Mouse (Mus musculus) forebrain, postnatal 0 days (tissue): ENCODE measurements around the gene Lrrc29. TPM values are rescaled to one million over a fixed set of nuclear protein-coding genes. Genes with fewer than 3 reads are reported as not detected.

ENCODE experiments used
- ATAC-seq: fragments of 200-750 bp; cut with Nextera tagmentation; 2 replicates; pipeline ENCODE4 v1.8.0; 2017; ENCODE audit warnings: mild to moderate bottlenecking, moderate library complexity
- DNase-seq: peaks from one replicate; pipeline ENCODE4 v3.0.0-alpha.2; 2015
- H3K27ac ChIP-seq: fragments of 300-500 bp; sonication (generic); 2 replicates; pipeline ENCODE4 v1.5.1; 2014; ENCODE audit warnings: low read depth, mild to moderate bottlenecking, antibody characterized with exemption, low read length, moderate library complexity, mixed read lengths
- H3K27me3 ChIP-seq: fragments of 300-500 bp; sonication (generic); 2 replicates; pipeline ENCODE4 v1.6.1; 2014; ENCODE audit warnings: mild to moderate bottlenecking, low read length, mixed read lengths; ENCODE audit not compliant: insufficient read depth
- H3K36me3 ChIP-seq: fragments of 300-500 bp; sonication (generic); 2 replicates; pipeline ENCODE4 v1.6.1; 2014; ENCODE audit warnings: mild to moderate bottlenecking, moderate library complexity; ENCODE audit not compliant: insufficient read depth
- H3K4me1 ChIP-seq: fragments of 300-500 bp; sonication (generic); 2 replicates; pipeline ENCODE4 v1.6.1; 2014; ENCODE audit warnings: antibody characterized with exemption; ENCODE audit not compliant: insufficient read depth
- H3K4me2 ChIP-seq: fragments of 300-500 bp; sonication (generic); 2 replicates; pipeline ENCODE4 v1.6.1; 2014; ENCODE audit warnings: low read depth, mild to moderate bottlenecking, moderate library complexity
- H3K4me3 ChIP-seq: fragments of 300-500 bp; sonication (generic); 2 replicates; pipeline ENCODE4 v1.5.1; 2014; ENCODE audit warnings: low read depth, low read length, mixed read lengths
- H3K9ac ChIP-seq: fragments of 300-500 bp; sonication (generic); 2 replicates; pipeline ENCODE4 v1.6.1; 2014; ENCODE audit warnings: mild to moderate bottlenecking
- H3K9me3 ChIP-seq: fragments of 300-500 bp; sonication (generic); 2 replicates; pipeline ENCODE4 v1.6.1; 2016; ENCODE audit warnings: low read length
- CTCF ChIP-seq: sonication (generic); IDR thresholded peaks from 2 replicates; pipeline ENCODE4 v1.5.1; 2016; ENCODE audit warnings: antibody characterized with exemption, control low read depth, low read depth
- WGBS: fragments of 180-500 bp; shearing (Covaris S2); extraction: QIAGEN DNeasy Blood & Tissue Kit; methylation state at CpG from one replicate; pipeline ENCODE4 v1.1.7; 2014; 5-methylcytosine and 5-hydroxymethylcytosine counted together
- polyA plus RNA-seq: library from polyadenylated mRNA; unstranded; fragments of >200 nt; fragmentation: Nextera tagmentation; extraction: Ambion mirVana; gene quantifications from 2 replicates; pipeline ENCODE4 v1.2.1, GENCODE M21; 2015
- total RNA-seq: library from RNA; depleted of rRNA; stranded (reverse); fragments of >200 nt; gene quantifications from 2 replicates; pipeline ENCODE4 v1.2.3, GENCODE M21; 2014

The Lrrc29 gene
- total and polyA plus RNA-seq, 2 experiments from 2014 or later: 2.1 to 3.0 TPM

DNA sequence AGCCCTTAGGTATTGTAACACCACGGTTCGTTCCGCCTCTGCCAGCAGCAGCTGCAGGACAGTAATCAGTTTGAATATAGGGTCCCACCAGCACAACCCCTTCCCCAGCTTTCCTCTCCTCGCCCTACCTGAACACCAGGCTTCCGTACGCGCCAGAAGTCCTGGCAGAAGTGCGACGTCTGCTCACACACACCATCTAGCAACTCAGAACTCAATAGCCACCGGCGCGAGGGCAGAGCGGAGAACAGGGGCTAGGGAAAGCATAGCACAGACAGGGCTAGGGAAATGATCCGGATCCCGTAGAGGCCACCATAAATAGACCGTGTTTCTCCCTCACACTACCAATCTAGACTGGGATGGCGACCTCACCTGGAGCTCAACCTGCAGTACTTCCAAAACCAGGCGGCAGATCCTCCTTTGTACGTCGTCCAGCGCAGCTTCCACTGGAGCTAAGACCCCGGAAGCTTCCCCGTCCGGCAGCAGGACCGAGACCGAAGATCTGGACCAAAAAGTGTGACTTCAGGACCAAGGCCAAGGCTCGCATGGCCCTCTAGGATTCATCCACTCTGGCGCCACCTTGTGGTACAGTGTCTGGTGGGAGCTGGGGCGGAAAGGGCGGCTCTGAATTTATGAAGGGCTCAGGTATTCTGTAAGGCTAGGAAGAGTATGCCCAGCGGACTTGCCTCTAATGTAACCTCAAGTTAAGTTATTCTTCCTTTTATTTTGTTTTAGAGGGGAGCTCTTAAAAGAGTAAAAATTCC lies 35.3 kb downstream of the Lrrc29 start:
- Histone ChIP-seq H3K36me3 (no peaks in the 10 kb centered on the region), H3K9me3 (no peaks in the 10 kb centered on the region), H3K27ac (no peak overlapping the region), H3K4me3 (peak overlapping the region; percentile 62), H3K4me1 (peaks cover 29% of the 10 kb centered on the region), H3K4me2 (peak overlapping the region; percentile 69), H3K27me3 (no peaks in the 10 kb centered on the region), H3K9ac (peak overlapping the region; percentile 83; the same call in 1 of the 2 replicates)
- 7% methylated on average over 31 of the region's 31 CpGs for WGBS
- no peak for ATAC-seq
- TF ChIP-seq CTCF: peak; percentile 89
- DNase-seq: peak; percentile 82

DNA sequence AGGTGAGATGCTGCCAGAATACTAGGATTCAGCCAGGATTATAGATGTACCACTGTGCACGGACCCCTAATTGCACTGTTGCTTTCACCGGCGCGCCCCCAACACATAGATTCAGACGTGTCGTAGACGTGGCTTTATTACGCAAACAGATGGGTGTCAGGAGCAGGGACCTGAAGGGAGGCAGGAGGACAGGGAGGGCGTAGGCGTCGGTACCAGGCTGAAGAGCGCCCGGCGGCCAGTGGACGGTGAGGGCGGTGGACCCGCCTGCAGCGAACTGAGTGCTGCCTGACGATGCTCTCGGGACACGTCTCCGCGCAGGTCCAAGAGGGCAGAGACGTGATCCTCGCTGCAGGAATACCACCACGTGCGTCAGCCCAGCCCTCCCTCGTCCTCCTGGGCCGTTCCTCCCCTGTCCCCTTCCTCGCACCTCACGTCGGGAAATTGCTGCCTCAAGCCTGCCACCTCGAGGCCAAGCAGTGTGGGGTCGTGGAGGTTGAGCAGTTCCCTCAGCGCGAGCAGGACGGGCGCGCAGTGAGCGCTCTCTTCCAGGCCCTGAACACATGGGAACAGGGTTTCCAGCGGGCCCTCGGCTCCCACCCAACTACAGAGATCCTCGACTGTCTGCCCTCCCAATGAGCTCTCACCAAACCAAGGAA lies 36.1 kb downstream of the Lrrc29 start, which contains the start of gene 4931428F04Rik:
Gene 4931428F04Rik (minus strand): TSS at position 60 of the 656 bp plus-strand sequence.
- DNase-seq (peak; percentile 67), ATAC-seq (peak; percentile 42)
- 4% methylated on average over 43 of the region's 43 CpGs for WGBS
- Histone ChIP-seq H3K4me2 (peak within 1 kb of the TSS; percentile 69), H3K9ac (peak within 1 kb of the TSS; percentile 83), H3K36me3 (0 out of 2 replicates have a peak, but pooled peaks cover 7% of the 10 kb centered on the region), H3K9me3 (no peaks in the 10 kb centered on the region), H3K4me3 (peak within 1 kb of the TSS; percentile 62), H3K4me1 (peaks cover 29% of the 10 kb centered on the region), H3K27me3 (no peaks in the 10 kb centered on the region), H3K27ac (peak within 1 kb of the TSS; percentile 97)
- peak; percentile 83 for TF ChIP-seq CTCF

- Histone ChIP-seq H3K9me3 (no peaks in the 10 kb centered on the region), H3K4me1 (peaks cover 29% of the 10 kb centered on the region), H3K9ac (peak overlapping the region; percentile 83), H3K4me3 (peak overlapping the region; percentile 62), H3K4me2 (peak overlapping the region; percentile 69), H3K27ac (peak overlapping the region; percentile 97), H3K36me3 (0 out of 2 replicates have a peak, but pooled peaks cover 11% of the 10 kb centered on the region), H3K27me3 (no peaks in the 10 kb centered on the region)
- TF ChIP-seq CTCF: peak; percentile 51
- under 1% methylated on average over 53 of the region's 53 CpGs for WGBS
- ATAC-seq: peak; percentile 94
- DNase-seq: peak; percentile 99
Measured at GRCm38 (mm10) chr8:105288958-105289732, 36.9 kb downstream of the Lrrc29 start.

- WGBS: 77% methylated on average over 5 of the region's 5 CpGs
- DNase-seq: no peak
- ATAC-seq: no peak
- H3K27ac ChIP-seq: peak overlapping the region; percentile 97; the same call in 1 of the 2 replicates
- H3K36me3 ChIP-seq: peaks cover 16% of the 10 kb centered on the region
- peak overlapping the region; percentile 83 for H3K9ac ChIP-seq
- H3K4me3 ChIP-seq: peak overlapping the region; percentile 62
- no peaks in the 10 kb centered on the region for H3K9me3 ChIP-seq
- H3K27me3 ChIP-seq: no peaks in the 10 kb centered on the region
- H3K4me1 ChIP-seq: peaks cover 29% of the 10 kb centered on the region
- H3K4me2 ChIP-seq: peak overlapping the region; percentile 69
- TF ChIP-seq CTCF: peak; percentile 17; the same call in 1 of the 2 replicates
Measured at GRCm38 (mm10) chr8:105288231-105288630, 37.8 kb downstream of the Lrrc29 start.

DNA sequence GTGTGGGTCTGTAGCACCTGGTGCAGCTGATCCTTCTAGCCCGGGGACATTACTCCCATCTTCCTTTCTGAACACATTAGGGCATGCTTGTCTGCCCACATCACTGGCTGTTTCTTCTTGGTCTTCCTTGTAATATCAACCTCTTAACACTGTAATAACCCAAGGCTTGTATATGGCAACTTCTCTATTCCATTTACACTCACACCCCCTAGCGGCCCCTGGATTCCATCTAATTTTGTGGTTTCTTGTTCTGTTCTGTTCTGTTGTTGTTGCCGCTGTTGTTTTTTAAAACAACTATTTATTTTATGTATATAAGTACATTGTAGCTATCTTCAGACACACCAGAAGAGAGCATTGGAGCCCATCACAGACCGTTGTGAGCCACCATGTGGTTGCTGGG lies 39.2 kb downstream of the Lrrc29 start:
- H3K9ac ChIP-seq: no peak overlapping the region
- no peak for TF ChIP-seq CTCF

GRCm38 (mm10) chr8:105285514-105285913 lies 40.6 kb downstream of the Lrrc29 start:
- H3K27me3 ChIP-seq: no peaks in the 10 kb centered on the region
- 49% methylated on average over 12 of the region's 12 CpGs for WGBS
- ATAC-seq (no peak), DNase-seq (no peak)
- no peak overlapping the region for H3K27ac ChIP-seq
- no peaks in the 10 kb centered on the region for H3K9me3 ChIP-seq
- peaks cover 22% of the 10 kb centered on the region for H3K4me1 ChIP-seq
- no peak overlapping the region for H3K4me3 ChIP-seq
- H3K4me2 ChIP-seq: no peak overlapping the region
- peaks cover 35% of the 10 kb centered on the region for H3K36me3 ChIP-seq
- no peak overlapping the region for H3K9ac ChIP-seq
- TF ChIP-seq CTCF: no peak

More for the DNA sequence above, 39.2 kb downstream of the Lrrc29 start:
- no peaks in the 10 kb centered on the region for H3K9me3 ChIP-seq
- no peak for ATAC-seq
- H3K4me1 ChIP-seq: peaks cover 29% of the 10 kb centered on the region
- H3K4me3 ChIP-seq: no peak overlapping the region
- H3K27ac ChIP-seq: no peak overlapping the region
- no peaks in the 10 kb centered on the region for H3K27me3 ChIP-seq
- H3K36me3 ChIP-seq: peaks cover 28% of the 10 kb centered on the region
- H3K4me2 ChIP-seq: peak overlapping the region; percentile 69
- 91% methylated on average over 4 of the region's 4 CpGs for WGBS
- no peak for DNase-seq
